Mouse (Mus musculus) embryonic facial prominence, embryonic 11.5 days (tissue): ENCODE data around the gene Sdccag8. TPM values are rescaled to one million over a fixed set of nuclear protein-coding genes. Genes with fewer than 3 reads are reported as not detected.
"Not testable (repeated sequence)": the region's sequence is repeated elsewhere in the genome, so short reads cannot be mapped to it uniquely, and the experiment has no call there.

Source experiments
- ATAC-seq: fragments of 200-750 bp; cut with Nextera tagmentation; replicated peaks from 2 replicates; pipeline ENCODE4 v1.8.0; 2017; ENCODE audit warnings: low read depth; ENCODE audit not compliant: insufficient number of reproducible peaks, low FRiP score, low TSS enrichment
- DNase-seq: peaks from one replicate; pipeline ENCODE4 v3.0.0-alpha.2; 2015; ENCODE audit warnings: low spot score
- H3K27ac ChIP-seq: fragments of 300-500 bp; sonication (generic); replicated peaks from 2 replicates; pipeline ENCODE4 v1.5.1; 2014; ENCODE audit warnings: mild to moderate bottlenecking, low read depth, low read length, control low read depth
- H3K27me3 ChIP-seq: fragments of 300-500 bp; sonication (generic); 2 replicates; pipeline ENCODE4 v1.6.1; 2014; ENCODE audit warnings: mild to moderate bottlenecking, low read length, moderate library complexity, mixed read lengths; ENCODE audit not compliant: control insufficient read depth, insufficient read depth
- H3K36me3 ChIP-seq: fragments of 300-500 bp; sonication (generic); replicated peaks from 2 replicates; pipeline ENCODE4 v1.6.1; 2014; ENCODE audit warnings: low read depth, mild to moderate bottlenecking, low read length, moderate library complexity, mixed read lengths; ENCODE audit not compliant: control insufficient read depth, insufficient read depth
- H3K4me1 ChIP-seq: fragments of 300-500 bp; sonication (generic); 2 replicates; pipeline ENCODE4 v1.6.1; 2014; ENCODE audit warnings: low read length, mixed read lengths; ENCODE audit not compliant: control insufficient read depth, insufficient read depth
- H3K4me2 ChIP-seq: fragments of 300-500 bp; sonication (generic); 2 replicates; pipeline ENCODE4 v1.6.1; 2014; ENCODE audit warnings: low read depth, mild to moderate bottlenecking, control low read depth, low read length, moderate library complexity
- H3K4me3 ChIP-seq: fragments of 300-500 bp; sonication (generic); 2 replicates; pipeline ENCODE4 v1.5.1; 2014; ENCODE audit warnings: low read depth, low read length, control low read depth
- H3K9ac ChIP-seq: fragments of 300-500 bp; sonication (generic); replicated peaks from 2 replicates; pipeline ENCODE4 v1.6.1; 2014; ENCODE audit warnings: mild to moderate bottlenecking, control low read depth, low read length
- H3K9me3 ChIP-seq: fragments of 300-500 bp; sonication (generic); replicated peaks from 2 replicates; pipeline ENCODE4 v1.6.1; 2016; ENCODE audit warnings: mild to moderate bottlenecking, low read length, inconsistent platforms, mixed read lengths; ENCODE audit not compliant: control insufficient read depth
- WGBS: fragments of 180-500 bp; shearing (Covaris S2); extraction: QIAGEN DNeasy Blood & Tissue Kit; methylation state at CpG from one replicate; pipeline ENCODE4 v1.1.7; 2014; 5-methylcytosine and 5-hydroxymethylcytosine counted together
- polyA plus RNA-seq: library from polyadenylated mRNA; unstranded; fragments of >200 nt; fragmentation: Nextera tagmentation; extraction: Ambion mirVana; gene quantifications from 2 replicates; pipeline ENCODE4 v1.2.1, GENCODE M21; 2014

Gene Sdccag8
- polyA plus RNA-seq, 1 experiment from 2014 or later: 15.7 TPM

DNA sequence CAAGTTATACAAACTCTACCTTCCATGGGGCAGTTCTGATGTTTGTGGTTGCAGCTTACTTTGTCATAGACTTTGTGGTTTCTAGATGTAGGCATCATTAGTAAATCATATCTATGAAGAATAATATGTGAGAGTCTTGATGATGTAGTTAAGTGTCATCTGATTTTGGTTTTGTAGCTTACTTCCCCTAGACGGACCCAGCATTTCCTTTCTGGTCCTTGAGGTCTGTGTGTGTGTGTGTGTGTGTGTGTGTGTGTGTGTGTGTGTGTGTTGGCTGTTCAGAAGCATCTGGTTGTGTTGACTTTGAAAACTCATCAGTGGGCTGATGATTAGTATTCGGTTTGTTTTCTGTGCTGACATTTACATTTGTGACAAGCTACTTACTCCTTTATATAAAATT is 17.6 kb downstream of the Sdccag8 start:
- no peak for ATAC-seq
- Histone ChIP-seq H3K9ac (no peak overlapping the region), H3K9me3 (no peaks in the 10 kb centered on the region), H3K27me3 (no peaks in the 10 kb centered on the region), H3K4me2 (no peak overlapping the region), H3K4me1 (no peaks in the 10 kb centered on the region; the same call in 1 of the 2 replicates), H3K4me3 (no peak overlapping the region), H3K27ac (no peak overlapping the region), H3K36me3 (no peaks in the 10 kb centered on the region)
- 85% methylated on average over 2 of the region's 2 CpGs for WGBS
- no peak for DNase-seq

DNA sequence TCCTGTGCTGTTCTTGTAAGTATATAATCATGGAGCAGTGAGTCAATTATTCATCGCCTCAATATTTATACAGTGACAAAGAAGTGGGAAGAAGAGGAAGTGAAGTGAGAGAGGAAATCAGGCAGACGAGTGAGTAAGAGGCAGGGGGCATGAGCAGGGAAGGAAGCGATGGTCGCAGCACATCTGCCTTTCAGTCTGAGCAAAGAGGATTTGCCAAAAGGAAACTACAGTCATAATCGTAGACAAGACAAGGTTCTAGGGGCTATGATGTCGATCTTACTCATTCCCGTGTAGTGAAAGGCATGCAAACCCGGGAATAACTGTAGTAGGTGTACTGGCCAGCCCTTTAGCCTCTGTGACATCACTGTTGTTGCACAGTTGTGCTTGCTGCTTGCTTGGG is 18.1 kb downstream of the Sdccag8 start:
- Histone ChIP-seq H3K4me1 (no peaks in the 10 kb centered on the region; the same call in 1 of the 2 replicates), H3K27me3 (no peaks in the 10 kb centered on the region), H3K9me3 (no peaks in the 10 kb centered on the region), H3K9ac (no peak overlapping the region), H3K4me3 (no peak overlapping the region), H3K27ac (no peak overlapping the region), H3K36me3 (no peaks in the 10 kb centered on the region), H3K4me2 (no peak overlapping the region)
- 87% methylated on average over 8 of the region's 8 CpGs for WGBS
- no peak for ATAC-seq
- DNase-seq: no peak

DNA sequence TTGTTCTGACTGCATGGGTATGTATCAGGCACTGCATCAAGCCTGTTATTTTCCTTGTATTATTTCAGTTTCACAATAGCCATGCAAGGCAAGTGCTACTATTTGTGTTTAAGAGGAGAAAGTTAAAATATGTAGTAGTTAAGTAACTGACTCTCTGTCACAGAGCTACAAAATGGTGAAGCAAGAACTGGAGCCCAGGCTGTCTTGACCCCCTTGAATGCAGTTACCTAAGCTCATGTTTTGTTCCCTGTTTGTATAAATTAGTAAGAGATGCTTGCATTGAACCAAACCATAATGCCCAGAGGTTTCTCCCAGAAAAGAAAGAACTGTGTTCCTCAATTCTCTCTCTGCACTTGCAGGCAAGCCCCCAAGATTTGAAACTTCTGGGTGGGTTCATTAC is 18.8 kb downstream of the Sdccag8 start:
- Histone ChIP-seq H3K4me2 (no peak overlapping the region), H3K27me3 (no peaks in the 10 kb centered on the region), H3K4me3 (no peak overlapping the region), H3K27ac (no peak overlapping the region), H3K9ac (no peak overlapping the region), H3K4me1 (no peaks in the 10 kb centered on the region; the same call in 1 of the 2 replicates), H3K36me3 (no peaks in the 10 kb centered on the region), H3K9me3 (no peaks in the 10 kb centered on the region)
- no peak for DNase-seq
- no peak for ATAC-seq

DNA sequence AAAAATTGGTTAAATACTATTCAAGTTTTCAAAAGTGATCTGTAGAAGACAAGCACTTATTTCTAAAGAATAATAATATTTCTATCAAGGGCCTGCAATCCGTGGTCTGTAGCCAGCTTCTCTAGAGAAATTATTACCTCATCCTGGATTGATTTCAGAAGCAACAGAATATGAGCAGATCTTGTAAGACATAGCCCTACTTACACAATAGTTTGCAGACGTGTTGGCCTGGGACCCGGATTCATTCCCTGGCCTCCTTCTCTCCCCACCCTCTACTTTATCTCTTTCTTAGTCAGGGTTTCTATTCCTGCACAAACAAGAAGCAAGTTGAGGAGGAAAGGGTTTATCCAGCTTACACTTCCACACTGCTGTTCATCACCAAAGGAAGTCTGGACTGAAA is 19.5 kb downstream of the Sdccag8 start:
- H3K4me3 ChIP-seq: no peak overlapping the region
- H3K27me3 ChIP-seq: no peaks in the 10 kb centered on the region
- DNase-seq (no peak), ATAC-seq (no peak)
- H3K9me3 ChIP-seq: no peaks in the 10 kb centered on the region
- H3K9ac ChIP-seq: no peak overlapping the region
- H3K4me1 ChIP-seq: no peaks in the 10 kb centered on the region; the same call in 1 of the 2 replicates
- H3K4me2 ChIP-seq: no peak overlapping the region
- H3K27ac ChIP-seq: no peak overlapping the region
- WGBS: 82% methylated on average over 3 of the region's 3 CpGs
- H3K36me3 ChIP-seq: no peaks in the 10 kb centered on the region

DNA sequence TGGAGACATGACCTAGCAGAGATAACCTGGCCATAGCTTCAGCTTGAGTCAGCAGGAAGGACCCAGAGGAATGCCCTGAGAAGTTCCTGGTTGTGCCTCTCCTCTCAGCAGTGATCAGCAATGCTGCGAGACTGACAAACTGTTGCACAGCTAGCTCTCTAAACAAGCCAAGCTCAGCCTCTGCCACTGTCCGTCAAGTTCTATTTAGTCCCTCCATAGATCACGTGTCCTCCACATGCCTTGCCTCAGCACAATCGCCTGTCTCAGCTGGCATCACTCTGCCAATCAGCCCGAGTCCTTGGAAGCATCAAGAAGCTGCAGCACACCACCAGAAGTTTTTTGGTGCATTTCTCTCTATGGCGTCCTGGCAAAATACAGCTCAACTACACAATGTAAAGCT is 20.4 kb downstream of the Sdccag8 start:
- Histone ChIP-seq H3K27me3 (no peaks in the 10 kb centered on the region), H3K27ac (no peak overlapping the region), H3K4me3 (no peak overlapping the region), H3K4me1 (no peaks in the 10 kb centered on the region; the same call in 1 of the 2 replicates), H3K9ac (no peak overlapping the region), H3K4me2 (no peak overlapping the region), H3K36me3 (no peaks in the 10 kb centered on the region), H3K9me3 (no peaks in the 10 kb centered on the region)
- ATAC-seq (no peak), DNase-seq (peak; percentile 2)
- 45% methylated on average over 6 of the region's 6 CpGs for WGBS

DNA sequence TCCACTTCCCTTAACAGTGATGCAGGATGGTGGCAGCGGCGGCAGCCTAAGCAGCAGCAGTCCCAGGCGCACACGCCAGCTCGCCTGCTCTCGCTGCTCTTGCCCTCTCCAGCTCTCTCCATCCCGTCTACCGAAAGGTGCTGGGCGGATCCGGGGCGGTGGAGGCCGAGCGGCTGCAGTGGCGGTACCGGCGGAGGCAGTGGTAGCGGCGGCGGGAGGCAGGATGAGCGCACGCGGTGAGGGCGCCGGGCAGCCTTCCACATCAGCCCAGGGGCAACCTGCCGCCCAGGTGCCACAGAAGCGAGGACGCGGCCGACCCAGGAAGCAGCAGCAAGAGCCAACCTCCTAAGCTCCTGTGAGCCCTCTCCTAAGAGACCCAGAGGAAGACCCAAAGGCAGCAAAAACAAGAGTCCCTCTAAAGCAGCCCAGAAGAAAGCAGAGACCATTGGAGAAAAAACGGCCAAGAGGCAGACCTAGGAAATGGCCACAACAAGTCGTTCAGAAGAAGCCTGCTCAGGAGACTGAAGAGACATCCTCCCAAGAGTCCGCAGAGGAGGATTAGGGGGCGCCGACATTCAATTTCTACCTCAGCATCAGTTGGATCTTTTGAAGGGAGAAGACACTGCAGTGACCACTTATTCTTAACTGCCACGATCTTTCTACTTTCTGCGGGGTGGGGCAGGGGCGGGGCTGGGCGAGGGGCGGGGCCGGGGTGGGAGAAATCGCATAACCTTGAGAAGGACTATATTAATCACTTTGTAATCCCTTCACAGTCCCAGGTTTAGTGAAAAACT is 21.2 kb downstream of the Sdccag8 start:
- no peaks in the 10 kb centered on the region; the same call in 1 of the 2 replicates for H3K4me1 ChIP-seq
- DNase-seq (peak; percentile 31), ATAC-seq (0 out of 2 replicates have a peak, but pooled peaks have one; percentile 48)
- H3K4me2 ChIP-seq: peak overlapping the region; percentile 84
- no peaks in the 10 kb centered on the region for H3K36me3 ChIP-seq
- H3K27ac ChIP-seq: no peak overlapping the region
- peak overlapping the region; percentile 33 for H3K4me3 ChIP-seq
- H3K27me3 ChIP-seq: no peaks in the 10 kb centered on the region
- under 1% methylated on average over 41 of the region's 41 CpGs for WGBS
- peak overlapping the region; percentile 42 for H3K9ac ChIP-seq
- H3K9me3 ChIP-seq: no peaks in the 10 kb centered on the region

DNA sequence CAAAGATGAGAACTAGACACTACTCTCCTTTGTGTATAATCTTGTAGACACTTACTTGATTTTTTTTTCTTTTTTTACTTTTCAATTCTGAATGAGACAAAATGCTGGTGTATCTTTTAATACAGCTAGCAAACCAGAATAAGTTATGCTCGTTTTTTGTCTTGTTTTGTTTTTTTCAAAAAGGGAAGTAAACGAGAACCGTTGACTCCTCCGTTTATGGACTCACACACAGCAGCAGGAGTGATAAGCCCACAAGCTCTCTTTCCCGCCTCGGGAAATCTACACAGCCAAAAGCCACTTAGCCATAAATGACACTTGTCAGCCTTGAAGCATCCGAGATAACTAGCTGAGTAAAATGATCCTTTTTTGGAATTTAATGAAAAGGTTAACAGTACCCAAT is 22.1 kb downstream of the Sdccag8 start:
- 70% methylated on average over 7 of the region's 7 CpGs for WGBS
- not testable (repeated sequence) for H3K9me3 ChIP-seq, H3K27me3 ChIP-seq, DNase-seq, H3K4me3 ChIP-seq, H3K4me1 ChIP-seq, H3K27ac ChIP-seq, H3K4me2 ChIP-seq, H3K9ac ChIP-seq, H3K36me3 ChIP-seq, ATAC-seq

DNA sequence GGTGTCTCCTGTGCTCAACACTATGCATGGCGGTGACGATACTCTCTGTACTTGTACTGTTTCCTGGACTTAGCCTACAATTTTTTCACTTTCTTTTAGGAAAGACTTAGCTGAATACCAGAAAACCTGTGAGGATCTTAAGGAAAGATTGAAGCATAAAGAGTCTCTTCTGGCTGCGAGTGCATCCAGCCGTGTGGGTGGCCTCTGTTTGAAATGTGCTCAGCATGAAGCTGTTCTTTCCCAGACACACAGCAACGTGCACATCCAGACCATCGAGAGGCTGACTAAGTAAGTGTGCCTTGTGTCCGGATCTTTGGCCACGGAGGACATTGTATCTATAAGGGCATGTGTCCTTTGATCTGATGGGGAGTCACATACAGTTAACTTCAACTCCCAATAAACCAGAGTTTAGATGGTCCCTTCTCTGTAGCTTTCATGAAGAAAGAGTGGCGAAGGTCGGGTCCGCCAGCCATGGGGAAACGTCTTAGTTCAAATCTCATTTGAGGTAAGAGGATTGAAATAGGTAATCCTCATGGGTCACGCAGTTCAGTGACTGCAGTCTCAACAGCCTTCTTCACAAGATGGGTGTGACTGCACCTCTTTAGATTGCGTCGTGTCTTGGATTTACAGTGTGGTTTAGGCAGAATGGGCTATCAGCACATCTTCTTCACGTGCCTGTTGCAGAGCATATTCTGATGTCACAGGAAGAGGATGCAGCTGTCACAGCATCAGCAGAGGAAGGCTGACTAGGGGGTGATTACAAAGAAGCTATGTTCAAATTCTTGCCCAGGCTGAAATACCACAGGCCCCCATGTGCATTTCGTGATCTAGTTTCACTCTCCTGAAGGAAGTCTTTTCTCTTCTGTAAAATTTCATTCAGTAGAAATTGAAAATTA is 30.9 kb downstream of the Sdccag8 start:
- Histone ChIP-seq H3K36me3 (no peaks in the 10 kb centered on the region), H3K4me3 (no peak overlapping the region), H3K4me2 (no peak overlapping the region), H3K9me3 (no peaks in the 10 kb centered on the region), H3K4me1 (no peaks in the 10 kb centered on the region), H3K9ac (no peak overlapping the region), H3K27ac (no peak overlapping the region), H3K27me3 (no peaks in the 10 kb centered on the region)
- 77% methylated on average over 17 of the region's 17 CpGs for WGBS
- ATAC-seq: no peak
- no peak for DNase-seq
